Comparison of ENCODE assay signal across 9 mouse cellular contexts in genomic region chr11:82746138-82746537, GRCm38 (mm10). TPM values are rescaled to one million over a fixed set of nuclear protein-coding genes. Genes with fewer than 3 reads are reported as not detected.
DNase-seq lines count a peak whose midpoint lies in the region; ATAC-seq and TF ChIP-seq lines count a peak whose summit lies in the region.
"Had no signal": no experiment of that assay in that cellular context is flagged by ENCODE, and none has a peak within 500 bp of the region (broad histone marks: within the 10 kb centered on the region; RNA-seq: fewer than 3 reads in every experiment).

No protein-coding gene starts in this region.

- TF ChIP-seq CTCF in cerebellum, adult 2 months (IDR thresholded peaks at IDR 0.05; ENCODE audit: borderline replicate concordance, insufficient read depth, low read depth, low read length), result peak; percentile 15; the same call in 1 of the 2 replicates
- TF ChIP-seq CTCF in brain, embryonic 14.5 days (IDR thresholded peaks at IDR 0.05; ENCODE audit: borderline replicate concordance, extremely low read depth, insufficient read depth, insufficient read length), result peak; percentile 49; the same call in 1 of the 2 replicates

- H3K27me3 ChIP-seq in cerebellum, adult 2 months (ENCODE audit: control insufficient read depth, insufficient read depth, low read length), result no peaks in the 10 kb centered on the region; the same call in 1 of the 2 replicates
- H3K27me3 ChIP-seq in midbrain, embryonic 14.5 days (ENCODE audit: control insufficient read depth, insufficient read depth, low read length), result no peaks in the 10 kb centered on the region
- H3K27me3 ChIP-seq in midbrain, embryonic 15.5 days (replicated peaks), result no peaks in the 10 kb centered on the region

- no peak for ATAC-seq in cerebellum, adult (ENCODE audit: insufficient number of reproducible peaks, low FRiP score, low TSS enrichment)
- ATAC-seq in midbrain, embryonic 14.5 days (ENCODE audit: low FRiP score, low TSS enrichment), result no peak
- no peak for ATAC-seq in midbrain, embryonic 15.5 days (replicated peaks)
- peak; percentile 60 for ATAC-seq in inflammation-experienced regulatory T-cells, adult 6 months
- peak; percentile 63; the same call in 1 of the 2 replicates for ATAC-seq in megakaryocyte-erythroid progenitor cell, adult 5-6 weeks (replicated peaks; ENCODE audit: low FRiP score, low TSS enrichment, poor library complexity, severe bottlenecking)

- peak in 1 of 2 experiments; percentile 10 for DNase-seq in cerebellum, adult 2 months
- peak; percentile 25 for DNase-seq in midbrain, embryonic 14.5 days
- peak; percentile 8 for DNase-seq in brain, embryonic 14.5 days (ENCODE audit: low read depth)
- DNase-seq in thymus, postnatal 4 days, result peak; percentile 78

- H3K27ac ChIP-seq in cerebellum, adult 2 months (ENCODE audit: insufficient read depth, low read length), result no peak overlapping the region
- no peak overlapping the region for H3K27ac ChIP-seq in midbrain, embryonic 14.5 days (replicated peaks; ENCODE audit: low read depth, low read length)
- H3K27ac ChIP-seq in midbrain, embryonic 15.5 days, result no peak overlapping the region

- WGBS in cerebellum, adult 2 months, result 32% methylated on average over 6 of the region's 6 CpGs
- 38% methylated on average over 6 of the region's 6 CpGs for WGBS in midbrain, embryonic 14.5 days
- 38% methylated on average over 6 of the region's 6 CpGs for WGBS in midbrain, embryonic 15.5 days

- H3K4me3 ChIP-seq in cerebellum, adult 2 months (replicated peaks; ENCODE audit: insufficient read depth, low read depth, low read length), result no peak overlapping the region
- no peak overlapping the region for H3K4me3 ChIP-seq in midbrain, embryonic 14.5 days (replicated peaks; ENCODE audit: low read depth, low read length)
- H3K4me3 ChIP-seq in midbrain, embryonic 15.5 days, result no peak overlapping the region

- H3K9me3 ChIP-seq in midbrain, embryonic 14.5 days (ENCODE audit: control insufficient read depth, low read length), result no peaks in the 10 kb centered on the region
- no peaks in the 10 kb centered on the region for H3K9me3 ChIP-seq in midbrain, embryonic 15.5 days

- no peaks in the 10 kb centered on the region for H3K4me1 ChIP-seq in cerebellum, adult 2 months (ENCODE audit: control insufficient read depth, insufficient read depth, low read length)
- H3K4me1 ChIP-seq in midbrain, embryonic 14.5 days (ENCODE audit: control insufficient read depth, insufficient read depth, low read length), result no peaks in the 10 kb centered on the region
- no peaks in the 10 kb centered on the region for H3K4me1 ChIP-seq in midbrain, embryonic 15.5 days

- H3K9ac ChIP-seq in midbrain, embryonic 14.5 days (replicated peaks; ENCODE audit: low read length), result no peak overlapping the region
- H3K9ac ChIP-seq in midbrain, embryonic 15.5 days, result no peak overlapping the region

- no peak overlapping the region for H3K4me2 ChIP-seq in midbrain, embryonic 14.5 days (ENCODE audit: low read length)
- no peak overlapping the region for H3K4me2 ChIP-seq in midbrain, embryonic 15.5 days

- no peak for TF ChIP-seq POLR2A in cerebellum, adult 2 months (IDR thresholded peaks at IDR 0.05; ENCODE audit: borderline replicate concordance, insufficient read depth, low read length)
- no peak for TF ChIP-seq POLR2A in brain, embryonic 14.5 days (IDR thresholded peaks at IDR 0.05; ENCODE audit: borderline replicate concordance, extremely low read depth, insufficient read depth, insufficient read length, poor library complexity, severe bottlenecking)

- no peaks in the 10 kb centered on the region for H3K36me3 ChIP-seq in midbrain, embryonic 14.5 days (ENCODE audit: control insufficient read depth, insufficient read depth, low read length)
- H3K36me3 ChIP-seq in midbrain, embryonic 15.5 days (replicated peaks), result no peaks in the 10 kb centered on the region

RNA-seq across cellular contexts. Expression of gene Cct6b, which starts 18.0 kb away (rescaled TPM):
- polyA plus RNA-seq in cerebellum, adult 2 months (2012; rRNA removed), result 0.19 and 0.23 TPM in 2 replicates
- polyA plus RNA-seq in midbrain, embryonic 14.5 days (2014; fragmentation: Nextera tagmentation; extraction: Ambion mirVana), result 0.46 and 0.55 TPM in 2 replicates
- 0.11 and 0.56 TPM in 2 replicates for polyA plus RNA-seq in midbrain, embryonic 15.5 days (2015; fragmentation: Nextera tagmentation; extraction: Ambion mirVana)
- polyA plus RNA-seq in brain, embryonic 14.5 days (2012; rRNA removed), result 0.16 and 0.20 TPM in 2 replicates
- polyA plus RNA-seq in inflammation-experienced regulatory T-cells, adult 6 months (2017; shearing (Covaris generic)), result under 1 TPM in 2 of 3 experiments, not detected in 1; 0.32 to 0.42 TPM
- total RNA-seq in megakaryocyte-erythroid progenitor cell, adult 5-6 weeks (2014; fragmentation: Nextera tagmentation), result 0.87 and 0.92 TPM in 2 replicates
- total RNA-seq in megakaryocyte-erythroid progenitor cell, adult 5-6 weeks (2017), result not detected in 2 replicates
- total RNA-seq: hematopoietic stem cell, adult 5-6 weeks had no signal

RNA-seq across cellular contexts. Expression of gene Zfp830, which starts 18.0 kb away (rescaled TPM):
- polyA plus RNA-seq in cerebellum, adult 2 months (2012; rRNA removed), result 14.0 and 14.4 TPM in 2 replicates
- 24.2 and 26.9 TPM in 2 replicates for polyA plus RNA-seq in midbrain, embryonic 14.5 days (2014; fragmentation: Nextera tagmentation; extraction: Ambion mirVana)
- polyA plus RNA-seq in midbrain, embryonic 15.5 days (2015; fragmentation: Nextera tagmentation; extraction: Ambion mirVana), result 28.3 and 31.9 TPM in 2 replicates
- 13.6 and 13.8 TPM in 2 replicates for polyA plus RNA-seq in brain, embryonic 14.5 days (2012; rRNA removed)
- polyA plus RNA-seq in inflammation-experienced regulatory T-cells, adult 6 months (2017; shearing (Covaris generic)), result 10 to 100 TPM; 28.4 to 41.9 (median 31.8) TPM
- total RNA-seq in megakaryocyte-erythroid progenitor cell, adult 5-6 weeks (2014; fragmentation: Nextera tagmentation), result 17.8 and 25.3 TPM in 2 replicates
- 53.2 and 54.5 TPM in 2 replicates for total RNA-seq in megakaryocyte-erythroid progenitor cell, adult 5-6 weeks (2017)

RNA-seq across cellular contexts. Expression of gene Lig3, which starts 34.8 kb away (rescaled TPM):
- polyA plus RNA-seq in cerebellum, adult 2 months (2012; rRNA removed), result 27.6 and 32.3 TPM in 2 replicates
- 23.0 and 35.3 TPM in 2 replicates for polyA plus RNA-seq in midbrain, embryonic 14.5 days (2014; fragmentation: Nextera tagmentation; extraction: Ambion mirVana)
- 27.4 and 29.1 TPM in 2 replicates for polyA plus RNA-seq in midbrain, embryonic 15.5 days (2015; fragmentation: Nextera tagmentation; extraction: Ambion mirVana)
- 43.9 and 46.2 TPM in 2 replicates for polyA plus RNA-seq in brain, embryonic 14.5 days (2012; rRNA removed)
- polyA plus RNA-seq in inflammation-experienced regulatory T-cells, adult 6 months (2017; shearing (Covaris generic)), result 10 to 100 TPM; 14.6 to 22.5 (median 21.1) TPM
- total RNA-seq in megakaryocyte-erythroid progenitor cell, adult 5-6 weeks (2014; fragmentation: Nextera tagmentation), result 31.5 and 49.3 TPM in 2 replicates
- 52.1 and 61.4 TPM in 2 replicates for total RNA-seq in megakaryocyte-erythroid progenitor cell, adult 5-6 weeks (2017)

Comparison
In these comparisons a context has a peak if more than half of its experiments do, and no peak if none do; other contexts are left out.
1. ATAC-seq: peak in inflammation-experienced regulatory T-cells, adult 6 months (single experiment) and megakaryocyte-erythroid progenitor cell, adult 5-6 weeks (single experiment); none in cerebellum, adult (single experiment), midbrain, embryonic 14.5 days (single experiment) and midbrain, embryonic 15.5 days (single experiment).